Mouse (Mus musculus) heart, postnatal 0 days (tissue): ENCODE data around the gene Ccdc142.

Source experiments
- CTCF ChIP-seq: IDR thresholded peaks from 2 replicates; pipeline ENCODE4 v1.5.1; 2016; ENCODE audit warnings: antibody characterized with exemption, control low read depth, low read depth
- EP300 ChIP-seq: IDR thresholded peaks from 2 replicates; pipeline ENCODE4 v1.6.1; 2016; ENCODE audit warnings: antibody characterized with exemption, low read depth

GRCm38 (mm10) chr6:83077630-83078323 is 23.6 kb upstream of the Ccdc142 start, which contains the start of gene Pcgf1:
- TF ChIP-seq EP300 (no peak), CTCF (no peak)
